Mouse (Mus musculus) central nervous system, embryonic 14 days (tissue): ENCODE measurements around the gene Satb2. TPM values are rescaled to one million over a fixed set of nuclear protein-coding genes. Genes with fewer than 3 reads are reported as not detected.

ENCODE experiments used
- polyA plus RNA-seq: library from polyadenylated mRNA; depleted of rRNA; stranded (reverse); fragments of >200 nt; gene quantifications from 2 replicates; pipeline ENCODE4 v1.2.3, GENCODE M21; 2012; rRNA removed

Satb2 gene
- 8.0 and 14.1 TPM in 2 replicates for polyA plus RNA-seq

GRCm38 (mm10) chr1:56978151-56978700 lies at the start of gene Satb2:
Gene Satb2 (minus strand): TSS chr1:56978650.

